Mouse (Mus musculus): ENCODE results near the gene Atp8b5.

- TF ChIP-seq POLR2A (IDR thresholded peaks at IDR 0.05; ENCODE audit: control insufficient read depth, extremely low read depth, insufficient read depth, low read length, poor library complexity) (no peak), CTCF (IDR thresholded peaks at IDR 0.05; ENCODE audit: borderline replicate concordance, control insufficient read depth, extremely low read depth, insufficient read depth, low read length, poor library complexity) (no peak)
Observed at GRCm38 (mm10) chr4:43244022-43244421, 22.9 kb upstream of the Atp8b5 start.

Measured in thymus, adult 2 months (tissue).